Comparison of ENCODE assay signal across 11 mouse cellular contexts in genomic region chr6:52795029-52795841, GRCm38 (mm10).
DNase-seq lines count a peak whose midpoint lies in the region; ATAC-seq lines count a peak whose summit lies in the region.
"Had no signal": no experiment of that assay in that cellular context is flagged by ENCODE, and none has a peak within 500 bp of the region (broad histone marks: within the 10 kb centered on the region; RNA-seq: fewer than 3 reads in every experiment).

No protein-coding gene starts in this region.

- H3K4me3 ChIP-seq in heart, embryonic 13.5 days = no peak overlapping the region
- no peak overlapping the region for H3K4me3 ChIP-seq in embryonic facial prominence, embryonic 14.5 days (ENCODE audit: low read depth, low read length)
- no peak overlapping the region for H3K4me3 ChIP-seq in limb, embryonic 15.5 days

- no peak for DNase-seq in heart, adult 8-10 months (ENCODE audit: low spot score)
- peak; percentile 50 for DNase-seq in left cerebral cortex, postnatal 4 days
- no peak for DNase-seq in left cerebral cortex, adult 18-20 months (ENCODE audit: low spot score in 2 of 2)
- peak; percentile 72 for DNase-seq in embryonic facial prominence, embryonic 14.5 days (ENCODE audit: low spot score)
- DNase-seq in cerebellum, adult 18-20 months = no peak
- DNase-seq in right cerebral cortex, postnatal 25 days = no peak

- H3K27ac ChIP-seq in heart, embryonic 13.5 days (replicated peaks) = peak overlapping the region; percentile 68
- peak overlapping the region; percentile 86 for H3K27ac ChIP-seq in embryonic facial prominence, embryonic 14.5 days (replicated peaks; ENCODE audit: low read depth, low read length)
- H3K27ac ChIP-seq in limb, embryonic 15.5 days = peak overlapping the region; percentile 87
- H3K27ac ChIP-seq: macrophage had no signal

- H3K9ac ChIP-seq in heart, embryonic 13.5 days = no peak overlapping the region
- H3K9ac ChIP-seq in embryonic facial prominence, embryonic 14.5 days (ENCODE audit: low read depth, low read length) = 0 out of 2 replicates have a peak overlapping the region, but pooled peaks have one; percentile 14
- H3K9ac ChIP-seq in limb, embryonic 15.5 days = no peak overlapping the region

- no peaks in the 10 kb centered on the region for H3K36me3 ChIP-seq in heart, embryonic 13.5 days
- H3K36me3 ChIP-seq in embryonic facial prominence, embryonic 14.5 days (ENCODE audit: control insufficient read depth, insufficient read depth, low read length) = no peaks in the 10 kb centered on the region
- no peaks in the 10 kb centered on the region for H3K36me3 ChIP-seq in limb, embryonic 15.5 days

- ATAC-seq in heart, embryonic 13.5 days (ENCODE audit: extremely low read depth, insufficient number of reproducible peaks, low FRiP score, low TSS enrichment) = no peak
- ATAC-seq in embryonic facial prominence, embryonic 14.5 days (ENCODE audit: low read depth) = 0 out of 2 replicates have a peak, but pooled peaks have one; percentile 31
- ATAC-seq in limb, embryonic 15.5 days (ENCODE audit: insufficient number of reproducible peaks, low FRiP score, low TSS enrichment, low read depth) = peak; percentile 19; the same call in 1 of the 2 replicates
- ATAC-seq: activated CD4-positive, CD25-positive, alpha-beta regulatory T cell, adult 4 months had no signal

- no peaks in the 10 kb centered on the region for H3K27me3 ChIP-seq in heart, embryonic 13.5 days (replicated peaks)
- no peaks in the 10 kb centered on the region for H3K27me3 ChIP-seq in embryonic facial prominence, embryonic 14.5 days (replicated peaks; ENCODE audit: control insufficient read depth, insufficient read depth, low read length)
- H3K27me3 ChIP-seq in limb, embryonic 15.5 days = no peaks in the 10 kb centered on the region
- H3K27me3 ChIP-seq: CH12.LX had no signal

- H3K9me3 ChIP-seq in heart, embryonic 13.5 days = no peaks in the 10 kb centered on the region
- 0 out of 2 replicates have a peak, but pooled peaks cover 6% of the 10 kb centered on the region for H3K9me3 ChIP-seq in embryonic facial prominence, embryonic 14.5 days (ENCODE audit: control insufficient read depth, low read length)
- no peaks in the 10 kb centered on the region for H3K9me3 ChIP-seq in limb, embryonic 15.5 days

- intact Hi-C loops in left cerebral cortex, postnatal 4 days (cut with DNase I) = no loop called here

- H3K4me2 ChIP-seq in heart, embryonic 13.5 days = no peak overlapping the region; the same call in 1 of the 2 replicates
- peak overlapping the region; percentile 10; the same call in 1 of the 2 replicates for H3K4me2 ChIP-seq in embryonic facial prominence, embryonic 14.5 days (ENCODE audit: low read depth, low read length)
- H3K4me2 ChIP-seq in limb, embryonic 15.5 days = 0 out of 2 replicates have a peak overlapping the region, but pooled peaks have one; percentile 2

- 60% methylated on average over 16 of the region's 16 CpGs for WGBS in heart, embryonic 13.5 days
- 34% methylated on average over 16 of the region's 16 CpGs for WGBS in embryonic facial prominence, embryonic 14.5 days
- 28% methylated on average over 16 of the region's 16 CpGs for WGBS in limb, embryonic 15.5 days

- peaks cover 58% of the 10 kb centered on the region for H3K4me1 ChIP-seq in heart, embryonic 13.5 days
- H3K4me1 ChIP-seq in embryonic facial prominence, embryonic 14.5 days (ENCODE audit: control insufficient read depth, insufficient read depth, low read length) = peaks cover 43% of the 10 kb centered on the region
- H3K4me1 ChIP-seq in limb, embryonic 15.5 days = peaks cover 53% of the 10 kb centered on the region

Comparison
In these comparisons a context has a peak if more than half of its experiments do, and no peak if none do; other contexts are left out.
1. DNase-seq: peak in left cerebral cortex, postnatal 4 days (single experiment) and embryonic facial prominence, embryonic 14.5 days (single experiment); none in heart, adult 8-10 months (single experiment), left cerebral cortex, adult 18-20 months (0 of 2), cerebellum, adult 18-20 months (0 of 2) and right cerebral cortex, postnatal 25 days (single experiment).
2. Peak in every context shown above with its lines, with median percentiles within 50 percentile points of each other: H3K27ac ChIP-seq.